In the genomic region with DNA sequence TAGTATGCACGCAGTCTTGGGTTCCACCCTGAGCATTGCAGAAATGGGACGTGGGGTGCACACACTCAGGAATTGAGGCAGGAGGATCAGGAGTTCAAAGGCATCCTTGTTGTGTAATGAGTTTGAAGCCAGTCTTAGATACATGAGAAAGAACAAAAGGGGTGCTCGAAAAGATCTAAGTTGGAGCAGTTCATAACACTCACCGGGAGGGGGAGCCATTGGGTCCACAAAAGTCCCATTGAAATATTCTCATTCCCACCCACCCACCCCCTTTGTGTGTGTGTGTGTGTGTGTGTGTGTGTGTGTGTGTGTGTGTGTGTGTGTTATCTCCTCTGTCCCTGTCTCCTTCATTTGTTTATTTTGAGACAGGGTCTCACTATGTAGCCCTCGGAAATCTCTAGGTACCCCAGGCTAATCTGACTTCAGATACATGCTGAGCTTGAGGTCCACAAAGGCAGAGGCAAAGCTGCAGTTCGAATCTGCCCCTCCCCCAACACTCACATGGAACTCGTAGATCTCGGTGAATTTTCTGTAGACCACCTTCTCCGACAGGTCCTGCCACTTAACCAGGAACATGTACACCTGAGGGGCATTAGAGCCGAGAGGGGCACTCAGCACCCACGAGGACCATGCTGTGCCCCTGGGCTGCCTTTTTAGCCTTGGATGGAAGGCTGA, we compare ENCODE assay signal across 8 mouse cellular contexts. TPM values are rescaled to one million over a fixed set of nuclear protein-coding genes. Genes with fewer than 3 reads are reported as not detected.
DNase-seq lines count a peak whose midpoint lies in the region; ATAC-seq and TF ChIP-seq lines count a peak whose summit lies in the region.

No protein-coding gene starts in this region.

- no peak for TF ChIP-seq EP300 in stomach, postnatal 0 days (optimal IDR thresholded peaks at IDR 0.05)

- no peak overlapping the region for H3K27ac ChIP-seq in forebrain, postnatal 0 days (ENCODE audit: low read depth, low read length)
- H3K27ac ChIP-seq in forebrain, embryonic 16.5 days (ENCODE audit: low read length) = no peak overlapping the region
- peak overlapping the region; percentile 19; the same call in 1 of the 2 replicates for H3K27ac ChIP-seq in thymus, adult 2 months (ENCODE audit: control insufficient read depth, insufficient read depth, low read length)
- peak overlapping the region; percentile 62; the same call in 1 of the 2 replicates for H3K27ac ChIP-seq in limb, embryonic 10.5 days
- no peak overlapping the region for H3K27ac ChIP-seq in stomach, postnatal 0 days (replicated peaks)

- no peak for TF ChIP-seq POLR2A in thymus, adult 2 months (IDR thresholded peaks at IDR 0.05; ENCODE audit: control insufficient read depth, extremely low read depth, insufficient read depth, low read length, poor library complexity)

- no peak for ATAC-seq in forebrain, postnatal 0 days
- no peak for ATAC-seq in forebrain, embryonic 16.5 days
- no peak for ATAC-seq in stomach, postnatal 0 days (ENCODE audit: low FRiP score, low TSS enrichment)

- no peaks in the 10 kb centered on the region for H3K9me3 ChIP-seq in forebrain, postnatal 0 days (ENCODE audit: low read length)
- H3K9me3 ChIP-seq in forebrain, embryonic 16.5 days (ENCODE audit: control insufficient read depth, low read length) = no peaks in the 10 kb centered on the region
- H3K9me3 ChIP-seq in limb, embryonic 10.5 days (replicated peaks) = no peaks in the 10 kb centered on the region
- H3K9me3 ChIP-seq in stomach, postnatal 0 days (ENCODE audit: control insufficient read depth, low read length) = no peaks in the 10 kb centered on the region

- H3K4me2 ChIP-seq in forebrain, postnatal 0 days (ENCODE audit: low read depth) = no peak overlapping the region
- no peak overlapping the region for H3K4me2 ChIP-seq in forebrain, embryonic 16.5 days (ENCODE audit: low read length)
- no peak overlapping the region for H3K4me2 ChIP-seq in stomach, postnatal 0 days (replicated peaks; ENCODE audit: low read depth)

- 0 out of 2 replicates have a peak, but pooled peaks cover under 1% of the 10 kb centered on the region for H3K27me3 ChIP-seq in forebrain, postnatal 0 days (ENCODE audit: insufficient read depth, low read length)
- H3K27me3 ChIP-seq in forebrain, embryonic 16.5 days (replicated peaks; ENCODE audit: control insufficient read depth, insufficient read depth, low read length) = 0 out of 2 replicates have a peak, but pooled peaks cover 4% of the 10 kb centered on the region
- H3K27me3 ChIP-seq in thymus, adult 2 months (ENCODE audit: control insufficient read depth, insufficient read depth, low read length) = no peaks in the 10 kb centered on the region
- H3K27me3 ChIP-seq in limb, embryonic 10.5 days (ENCODE audit: low read depth, poor library complexity, severe bottlenecking) = peaks cover 8% of the 10 kb centered on the region
- no peaks in the 10 kb centered on the region for H3K27me3 ChIP-seq in stomach, postnatal 0 days (ENCODE audit: control insufficient read depth, insufficient read depth, low read length)

- no peak overlapping the region for H3K9ac ChIP-seq in forebrain, postnatal 0 days
- no peak overlapping the region for H3K9ac ChIP-seq in forebrain, embryonic 16.5 days (replicated peaks; ENCODE audit: low read depth, low read length)
- H3K9ac ChIP-seq in stomach, postnatal 0 days (ENCODE audit: low read length) = 0 out of 2 replicates have a peak overlapping the region, but pooled peaks have one; percentile 18

- no peaks in the 10 kb centered on the region for H3K4me1 ChIP-seq in forebrain, postnatal 0 days (ENCODE audit: insufficient read depth)
- no peaks in the 10 kb centered on the region for H3K4me1 ChIP-seq in forebrain, embryonic 16.5 days (replicated peaks; ENCODE audit: control insufficient read depth, insufficient read depth, low read length)
- H3K4me1 ChIP-seq in thymus, adult 2 months (replicated peaks; ENCODE audit: control insufficient read depth, insufficient read depth, low read length) = peaks cover 56% of the 10 kb centered on the region
- H3K4me1 ChIP-seq in limb, embryonic 10.5 days = peaks cover 39% of the 10 kb centered on the region
- H3K4me1 ChIP-seq in stomach, postnatal 0 days (replicated peaks; ENCODE audit: control insufficient read depth, insufficient read depth) = no peaks in the 10 kb centered on the region

- peak; percentile 56 for TF ChIP-seq CTCF in forebrain, postnatal 0 days (IDR thresholded peaks at IDR 0.05; ENCODE audit: low read depth)
- no peak for TF ChIP-seq CTCF in thymus, adult 2 months (IDR thresholded peaks at IDR 0.05; ENCODE audit: borderline replicate concordance, control insufficient read depth, extremely low read depth, insufficient read depth, low read length, poor library complexity)
- TF ChIP-seq CTCF in stomach, postnatal 0 days (IDR thresholded peaks at IDR 0.05; ENCODE audit: low read depth) = peak; percentile 68

- WGBS in forebrain, postnatal 0 days = 40% methylated on average over 11 of the region's 11 CpGs
- WGBS in forebrain, embryonic 16.5 days = 40% methylated on average over 11 of the region's 11 CpGs
- 28% methylated on average over 11 of the region's 11 CpGs for WGBS in thymus, adult 2 months
- whole genome bisulfite sequencing in limb, embryonic 10.5 days = 41% methylated on average over 11 of the region's 11 CpGs
- 39% methylated on average over 11 of the region's 11 CpGs for WGBS in stomach, postnatal 0 days

- H3K36me3 ChIP-seq in forebrain, postnatal 0 days (ENCODE audit: insufficient read depth) = no peaks in the 10 kb centered on the region
- no peaks in the 10 kb centered on the region for H3K36me3 ChIP-seq in forebrain, embryonic 16.5 days (ENCODE audit: control insufficient read depth, insufficient read depth)
- no peaks in the 10 kb centered on the region for H3K36me3 ChIP-seq in thymus, adult 2 months (ENCODE audit: control insufficient read depth, insufficient read depth, low read length)
- H3K36me3 ChIP-seq in limb, embryonic 10.5 days = no peaks in the 10 kb centered on the region
- H3K36me3 ChIP-seq in stomach, postnatal 0 days (ENCODE audit: control insufficient read depth, insufficient read depth, low read length) = no peaks in the 10 kb centered on the region

- DNase-seq in forebrain, postnatal 0 days = peak; percentile 44
- peak; percentile 62 for DNase-seq in thymus, adult 2 months
- DNase-seq in thymus, adult 18-20 months = no peak
- DNase-seq in limb, embryonic 10.5 days (ENCODE audit: low spot score) = peak; percentile 62
- DNase-seq in stomach, postnatal 0 days (ENCODE audit: low spot score) = peak; percentile 57
- DNase-seq in testis, postnatal 10 days (ENCODE audit: low spot score) = no peak
- DNase-seq in layer of hippocampus, postnatal 14 days (ENCODE audit: low spot score in 2 of 2) = no peak

- H3K4me3 ChIP-seq in forebrain, postnatal 0 days (ENCODE audit: low read depth, low read length) = no peak overlapping the region
- no peak overlapping the region for H3K4me3 ChIP-seq in forebrain, embryonic 16.5 days (replicated peaks; ENCODE audit: low read length)
- no peak overlapping the region for H3K4me3 ChIP-seq in thymus, adult 2 months (ENCODE audit: control insufficient read depth, insufficient read depth, low read length)
- H3K4me3 ChIP-seq in limb, embryonic 10.5 days = no peak overlapping the region
- H3K4me3 ChIP-seq in stomach, postnatal 0 days (ENCODE audit: low read depth, low read length) = no peak overlapping the region

RNA-seq across cellular contexts. Expression of gene Ncf1, which starts 1.7 kb away (rescaled TPM):
- total RNA-seq in forebrain, postnatal 0 days (2014; rRNA removed) = 2.9 and 9.1 TPM in 2 replicates
- 1.3 and 2.1 TPM in 2 replicates for polyA plus RNA-seq in forebrain, postnatal 0 days (2015; fragmentation: Nextera tagmentation; extraction: Ambion mirVana)
- 1.8 and 2.7 TPM in 2 replicates for polyA plus RNA-seq in forebrain, embryonic 16.5 days (2015; fragmentation: Nextera tagmentation; extraction: Ambion mirVana)
- polyA plus RNA-seq in thymus, adult 2 months (2012; rRNA removed) = 28.6 and 35.9 TPM in 2 replicates
- 1.5 and 1.7 TPM in 2 replicates for polyA plus RNA-seq in limb, embryonic 10.5 days (2016; fragmentation: Nextera tagmentation; extraction: Ambion mirVana)
- polyA plus RNA-seq in stomach, postnatal 0 days (2015; fragmentation: Nextera tagmentation; extraction: Ambion mirVana) = 2.2 and 2.4 TPM in 2 replicates
- 1 to 10 TPM; 8.2 to 9.1 TPM for total RNA-seq in layer of hippocampus, postnatal 14 days (2021)

RNA-seq across cellular contexts. Expression of gene Gtf2ird2, which starts 43.9 kb away (rescaled TPM):
- total RNA-seq in forebrain, postnatal 0 days (2014; rRNA removed) = 14.3 and 20.4 TPM in 2 replicates
- polyA plus RNA-seq in forebrain, postnatal 0 days (2015; fragmentation: Nextera tagmentation; extraction: Ambion mirVana) = 8.8 and 11.8 TPM in 2 replicates
- polyA plus RNA-seq in forebrain, embryonic 16.5 days (2015; fragmentation: Nextera tagmentation; extraction: Ambion mirVana) = 11.6 and 12.5 TPM in 2 replicates
- 9.7 and 9.9 TPM in 2 replicates for polyA plus RNA-seq in thymus, adult 2 months (2012; rRNA removed)
- 5.3 and 7.3 TPM in 2 replicates for polyA plus RNA-seq in limb, embryonic 10.5 days (2016; fragmentation: Nextera tagmentation; extraction: Ambion mirVana)
- polyA plus RNA-seq in stomach, postnatal 0 days (2015; fragmentation: Nextera tagmentation; extraction: Ambion mirVana) = 3.2 and 3.7 TPM in 2 replicates
- total RNA-seq in layer of hippocampus, postnatal 14 days (2021) = 10 to 100 TPM; 13.1 to 17.9 TPM

RNA-seq across cellular contexts. Expression of gene Rcc1l, which starts 51.1 kb away (rescaled TPM):
- 21.6 and 26.0 TPM in 2 replicates for total RNA-seq in forebrain, postnatal 0 days (2014; rRNA removed)
- polyA plus RNA-seq in forebrain, postnatal 0 days (2015; fragmentation: Nextera tagmentation; extraction: Ambion mirVana) = 22.4 TPM in 2 replicates
- 23.6 and 24.1 TPM in 2 replicates for polyA plus RNA-seq in forebrain, embryonic 16.5 days (2015; fragmentation: Nextera tagmentation; extraction: Ambion mirVana)
- 18.0 and 20.4 TPM in 2 replicates for polyA plus RNA-seq in thymus, adult 2 months (2012; rRNA removed)
- 44.5 and 48.3 TPM in 2 replicates for polyA plus RNA-seq in limb, embryonic 10.5 days (2016; fragmentation: Nextera tagmentation; extraction: Ambion mirVana)
- 17.6 and 18.0 TPM in 2 replicates for polyA plus RNA-seq in stomach, postnatal 0 days (2015; fragmentation: Nextera tagmentation; extraction: Ambion mirVana)
- 10 to 100 TPM; 14.8 to 17.5 TPM for total RNA-seq in layer of hippocampus, postnatal 14 days (2021)

Comparison
In these comparisons a context has a peak if more than half of its experiments do, and no peak if none do; other contexts are left out.
1. DNase-seq: peak in forebrain, postnatal 0 days (single experiment), thymus, adult 2 months (single experiment), limb, embryonic 10.5 days (single experiment) and stomach, postnatal 0 days (single experiment); none in thymus, adult 18-20 months (0 of 2), testis, postnatal 10 days (single experiment) and layer of hippocampus, postnatal 14 days (0 of 2).
2. H3K27ac ChIP-seq: peak in thymus, adult 2 months (single experiment) and limb, embryonic 10.5 days (single experiment); none in forebrain, postnatal 0 days (single experiment), forebrain, embryonic 16.5 days (single experiment) and stomach, postnatal 0 days (single experiment).